Mouse (Mus musculus) embryonic facial prominence, embryonic 15.5 days (tissue): ENCODE results near the gene Mob1b. TPM values are rescaled to one million over a fixed set of nuclear protein-coding genes. Genes with fewer than 3 reads are reported as not detected.

ENCODE experiments used
- ATAC-seq: fragments of 200-750 bp; cut with Nextera tagmentation; 2 replicates; pipeline ENCODE4 v1.8.0; 2017; ENCODE audit warnings: low read depth, moderate TSS enrichment; ENCODE audit not compliant: insufficient number of reproducible peaks, low FRiP score, low TSS enrichment
- H3K27ac ChIP-seq: fragments of 300-500 bp; sonication (generic); replicated peaks from 2 replicates; pipeline ENCODE4 v1.5.1; 2015; ENCODE audit warnings: mild to moderate bottlenecking, inconsistent platforms
- H3K27me3 ChIP-seq: fragments of 300-500 bp; sonication (generic); 2 replicates; pipeline ENCODE4 v1.6.1; 2015; ENCODE audit warnings: inconsistent platforms
- H3K36me3 ChIP-seq: fragments of 300-500 bp; sonication (generic); 2 replicates; pipeline ENCODE4 v1.6.1; 2015; ENCODE audit warnings: mild to moderate bottlenecking, inconsistent platforms
- H3K4me1 ChIP-seq: fragments of 300-500 bp; sonication (generic); 2 replicates; pipeline ENCODE4 v1.6.1; 2015; ENCODE audit warnings: inconsistent platforms
- H3K4me2 ChIP-seq: fragments of 300-500 bp; sonication (generic); replicated peaks from 2 replicates; pipeline ENCODE4 v1.6.1; 2015; ENCODE audit warnings: mild to moderate bottlenecking, inconsistent platforms
- H3K4me3 ChIP-seq: fragments of 300-500 bp; sonication (generic); replicated peaks from 2 replicates; pipeline ENCODE4 v1.5.1; 2015; ENCODE audit warnings: mild to moderate bottlenecking, inconsistent platforms
- H3K9ac ChIP-seq: fragments of 300-500 bp; sonication (generic); 2 replicates; pipeline ENCODE4 v1.6.1; 2015; ENCODE audit warnings: inconsistent platforms
- H3K9me3 ChIP-seq: fragments of 300-500 bp; sonication (generic); replicated peaks from 2 replicates; pipeline ENCODE4 v1.6.1; 2016; ENCODE audit warnings: inconsistent platforms
- WGBS: fragments of 180-500 bp; shearing (Covaris S2); methylation state at CpG from one replicate; pipeline ENCODE4 v1.1.7; 2015; 5-methylcytosine and 5-hydroxymethylcytosine counted together
- polyA plus RNA-seq: library from polyadenylated mRNA; unstranded; fragments of >200 nt; fragmentation: Nextera tagmentation; extraction: Ambion mirVana; gene quantifications from 2 replicates; pipeline ENCODE4 v1.2.1, GENCODE M21; 2015

Mob1b gene
- polyA plus RNA-seq, 1 experiment from 2014 or later: 10.8 TPM

- no peak overlapping the region for H3K4me2 ChIP-seq
- ATAC-seq: no peak
- no peak overlapping the region for H3K9ac ChIP-seq
- WGBS: 81% methylated on average over 8 of the region's 8 CpGs
- H3K36me3 ChIP-seq: no peaks in the 10 kb centered on the region
- no peaks in the 10 kb centered on the region for H3K9me3 ChIP-seq
- H3K27ac ChIP-seq: no peak overlapping the region
- H3K27me3 ChIP-seq: no peaks in the 10 kb centered on the region
- no peak overlapping the region for H3K4me3 ChIP-seq
- H3K4me1 ChIP-seq: no peaks in the 10 kb centered on the region
Observed at GRCm38 (mm10) chr5:88687996-88688406, 32.7 kb upstream of the Mob1b start.

GRCm38 (mm10) chr5:88688583-88689187 is 32.0 kb upstream of the Mob1b start:
- H3K9ac ChIP-seq: no peak overlapping the region
- ATAC-seq: no peak
- WGBS: 75% methylated on average over 15 of the region's 15 CpGs
- no peaks in the 10 kb centered on the region for H3K9me3 ChIP-seq
- H3K4me2 ChIP-seq: no peak overlapping the region
- H3K36me3 ChIP-seq: no peaks in the 10 kb centered on the region
- H3K4me1 ChIP-seq: no peaks in the 10 kb centered on the region
- H3K27me3 ChIP-seq: no peaks in the 10 kb centered on the region
- H3K27ac ChIP-seq: no peak overlapping the region
- H3K4me3 ChIP-seq: no peak overlapping the region

- Histone ChIP-seq H3K27me3 (no peaks in the 10 kb centered on the region), H3K9ac (no peak overlapping the region), H3K4me1 (no peaks in the 10 kb centered on the region), H3K4me2 (no peak overlapping the region), H3K27ac (no peak overlapping the region), H3K9me3 (no peaks in the 10 kb centered on the region), H3K4me3 (no peak overlapping the region), H3K36me3 (no peaks in the 10 kb centered on the region)
- no peak for ATAC-seq
- WGBS: 80% methylated on average over 3 of the region's 3 CpGs
Observed at GRCm38 (mm10) chr5:88689279-88689938, 31.2 kb upstream of the Mob1b start.

- Histone ChIP-seq H3K4me3 (no peak overlapping the region), H3K9me3 (no peaks in the 10 kb centered on the region), H3K4me2 (no peak overlapping the region), H3K27ac (no peak overlapping the region), H3K36me3 (no peaks in the 10 kb centered on the region), H3K9ac (no peak overlapping the region), H3K27me3 (no peaks in the 10 kb centered on the region), H3K4me1 (no peaks in the 10 kb centered on the region)
- 61% methylated on average over 10 of the region's 10 CpGs for WGBS
- ATAC-seq: no peak
Observed at GRCm38 (mm10) chr5:88690681-88691505, 29.8 kb upstream of the Mob1b start.

GRCm38 (mm10) chr5:88691506-88692095 is 29.1 kb upstream of the Mob1b start:
- no peak overlapping the region for H3K4me2 ChIP-seq
- H3K36me3 ChIP-seq: no peaks in the 10 kb centered on the region
- ATAC-seq: no peak
- no peak overlapping the region for H3K4me3 ChIP-seq
- no peaks in the 10 kb centered on the region for H3K9me3 ChIP-seq
- no peak overlapping the region for H3K9ac ChIP-seq
- H3K27me3 ChIP-seq: no peaks in the 10 kb centered on the region
- no peaks in the 10 kb centered on the region for H3K4me1 ChIP-seq
- 53% methylated on average over 6 of the region's 6 CpGs for WGBS
- no peak overlapping the region for H3K27ac ChIP-seq

GRCm38 (mm10) chr5:88692586-88692985 is 28.1 kb upstream of the Mob1b start:
- H3K9me3 ChIP-seq: no peaks in the 10 kb centered on the region
- no peak overlapping the region for H3K9ac ChIP-seq
- H3K27me3 ChIP-seq: no peaks in the 10 kb centered on the region
- H3K4me3 ChIP-seq: no peak overlapping the region
- H3K27ac ChIP-seq: no peak overlapping the region
- ATAC-seq: no peak
- H3K4me2 ChIP-seq: no peak overlapping the region
- no peaks in the 10 kb centered on the region for H3K36me3 ChIP-seq
- WGBS: 82% methylated on average over 4 of the region's 4 CpGs
- no peaks in the 10 kb centered on the region for H3K4me1 ChIP-seq

- ATAC-seq: no peak
Observed at GRCm38 (mm10) chr5:88693057-88693456, 27.6 kb upstream of the Mob1b start.

GRCm38 (mm10) chr5:88697291-88697690 is 23.4 kb upstream of the Mob1b start:
- Histone ChIP-seq H3K9ac (no peak overlapping the region), H3K9me3 (no peaks in the 10 kb centered on the region), H3K27ac (no peak overlapping the region), H3K36me3 (no peaks in the 10 kb centered on the region), H3K27me3 (no peaks in the 10 kb centered on the region), H3K4me2 (no peak overlapping the region), H3K4me3 (no peak overlapping the region), H3K4me1 (no peaks in the 10 kb centered on the region)
- WGBS: 73% methylated on average over 5 of the region's 5 CpGs
- ATAC-seq: no peak

More at GRCm38 (mm10) chr5:88693057-88693456, 27.6 kb upstream of the Mob1b start:
- no peaks in the 10 kb centered on the region for H3K27me3 ChIP-seq
- no peak overlapping the region for H3K4me2 ChIP-seq
- no peaks in the 10 kb centered on the region for H3K4me1 ChIP-seq
- no peaks in the 10 kb centered on the region for H3K36me3 ChIP-seq
- no peak overlapping the region for H3K27ac ChIP-seq
- no peaks in the 10 kb centered on the region for H3K9me3 ChIP-seq
- no peak overlapping the region for H3K9ac ChIP-seq
- H3K4me3 ChIP-seq: no peak overlapping the region

- no peaks in the 10 kb centered on the region for H3K4me1 ChIP-seq
- no peaks in the 10 kb centered on the region for H3K36me3 ChIP-seq
- no peak for ATAC-seq
- H3K27ac ChIP-seq: no peak overlapping the region
- WGBS: 66% methylated on average over 4 of the region's 4 CpGs
- H3K9ac ChIP-seq: no peak overlapping the region
- H3K4me3 ChIP-seq: no peak overlapping the region
- no peaks in the 10 kb centered on the region for H3K9me3 ChIP-seq
- no peaks in the 10 kb centered on the region for H3K27me3 ChIP-seq
- H3K4me2 ChIP-seq: no peak overlapping the region
Observed at GRCm38 (mm10) chr5:88699251-88699913, 21.3 kb upstream of the Mob1b start.

- ATAC-seq: no peak
- no peaks in the 10 kb centered on the region for H3K4me1 ChIP-seq
- H3K9me3 ChIP-seq: no peaks in the 10 kb centered on the region
- WGBS: 68% methylated on average over 4 of the region's 4 CpGs
- H3K36me3 ChIP-seq: no peaks in the 10 kb centered on the region
- H3K4me2 ChIP-seq: no peak overlapping the region
- H3K27ac ChIP-seq: no peak overlapping the region
- H3K4me3 ChIP-seq: no peak overlapping the region
- H3K27me3 ChIP-seq: no peaks in the 10 kb centered on the region
- H3K9ac ChIP-seq: no peak overlapping the region
Observed at GRCm38 (mm10) chr5:88702041-88702440, 18.6 kb upstream of the Mob1b start.

GRCm38 (mm10) chr5:88703551-88703950 is 17.1 kb upstream of the Mob1b start:
- H3K4me2 ChIP-seq: no peak overlapping the region
- H3K9me3 ChIP-seq: no peaks in the 10 kb centered on the region
- H3K27me3 ChIP-seq: no peaks in the 10 kb centered on the region
- WGBS: 73% methylated on average over 4 of the region's 4 CpGs
- H3K4me3 ChIP-seq: no peak overlapping the region
- ATAC-seq: no peak
- no peak overlapping the region for H3K9ac ChIP-seq
- H3K27ac ChIP-seq: no peak overlapping the region
- no peaks in the 10 kb centered on the region for H3K36me3 ChIP-seq
- no peaks in the 10 kb centered on the region for H3K4me1 ChIP-seq
